Mouse (Mus musculus) testis, postnatal 14 days (tissue): Measurements from ENCODE around the gene Itga3.
"Not testable (repeated sequence)": the region's sequence is repeated elsewhere in the genome, so short reads cannot be mapped to it uniquely, and the experiment has no call there.

Experiments used
- DNase-seq: peaks from one replicate; pipeline ENCODE4 v3.0.0; 2021; ENCODE audit warnings: low spot score

Itga3 gene

DNA sequence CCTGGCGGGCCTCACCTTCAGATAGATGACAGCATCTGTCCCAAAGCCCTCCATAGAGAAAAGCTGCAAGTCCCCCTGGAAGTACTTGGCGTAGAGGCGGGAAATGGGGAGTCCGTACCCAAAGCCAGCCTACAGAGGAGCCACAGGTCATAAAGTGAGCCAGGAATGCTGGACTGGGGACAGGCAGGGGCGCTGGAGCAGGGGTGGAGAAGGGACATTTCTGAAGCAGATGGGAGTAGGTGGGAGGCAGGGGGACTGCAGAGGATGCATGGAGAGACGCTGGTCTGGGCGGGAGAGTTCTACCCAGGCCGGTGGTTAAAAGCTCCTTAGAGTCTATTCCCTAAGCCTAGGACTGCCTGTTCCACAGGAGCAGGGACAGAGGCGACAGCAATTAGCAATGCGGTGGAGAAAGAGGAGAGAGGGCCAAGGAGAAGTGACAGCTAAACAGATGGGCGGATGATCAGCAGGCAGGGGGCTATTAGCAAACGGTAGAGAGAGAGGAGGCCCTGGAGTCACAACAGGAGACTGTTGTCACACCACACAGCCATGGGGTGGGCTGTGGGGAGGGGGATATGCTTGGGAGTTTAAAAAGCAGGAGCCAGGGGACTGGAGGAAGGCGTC, 48.6 kb downstream of the Itga3 start:
- no peak for DNase-seq

DNA sequence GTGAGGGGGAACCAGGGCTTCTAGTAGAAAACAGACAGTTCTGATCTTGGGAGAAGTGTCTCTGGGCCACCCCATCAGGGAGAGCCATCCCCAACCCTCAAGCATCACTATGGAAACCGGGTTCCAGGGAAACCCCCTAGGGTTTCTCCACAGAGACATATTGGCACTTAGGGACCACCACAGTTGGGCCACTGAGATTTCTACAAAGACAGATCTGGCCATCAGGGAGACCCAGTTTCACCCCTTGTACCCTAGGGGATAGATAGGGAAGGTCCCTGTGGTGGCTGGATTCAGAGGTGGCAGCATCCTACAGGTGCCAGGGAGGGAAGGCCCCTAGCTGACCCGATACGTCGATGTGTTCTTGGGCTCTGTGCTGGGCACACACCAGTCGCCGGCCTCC, 49.8 kb downstream of the Itga3 start:
- no peak for DNase-seq

- no peak for DNase-seq
Observed at GRCm38 (mm10) chr11:95026090-95026542, 50.5 kb downstream of the Itga3 start.

DNA sequence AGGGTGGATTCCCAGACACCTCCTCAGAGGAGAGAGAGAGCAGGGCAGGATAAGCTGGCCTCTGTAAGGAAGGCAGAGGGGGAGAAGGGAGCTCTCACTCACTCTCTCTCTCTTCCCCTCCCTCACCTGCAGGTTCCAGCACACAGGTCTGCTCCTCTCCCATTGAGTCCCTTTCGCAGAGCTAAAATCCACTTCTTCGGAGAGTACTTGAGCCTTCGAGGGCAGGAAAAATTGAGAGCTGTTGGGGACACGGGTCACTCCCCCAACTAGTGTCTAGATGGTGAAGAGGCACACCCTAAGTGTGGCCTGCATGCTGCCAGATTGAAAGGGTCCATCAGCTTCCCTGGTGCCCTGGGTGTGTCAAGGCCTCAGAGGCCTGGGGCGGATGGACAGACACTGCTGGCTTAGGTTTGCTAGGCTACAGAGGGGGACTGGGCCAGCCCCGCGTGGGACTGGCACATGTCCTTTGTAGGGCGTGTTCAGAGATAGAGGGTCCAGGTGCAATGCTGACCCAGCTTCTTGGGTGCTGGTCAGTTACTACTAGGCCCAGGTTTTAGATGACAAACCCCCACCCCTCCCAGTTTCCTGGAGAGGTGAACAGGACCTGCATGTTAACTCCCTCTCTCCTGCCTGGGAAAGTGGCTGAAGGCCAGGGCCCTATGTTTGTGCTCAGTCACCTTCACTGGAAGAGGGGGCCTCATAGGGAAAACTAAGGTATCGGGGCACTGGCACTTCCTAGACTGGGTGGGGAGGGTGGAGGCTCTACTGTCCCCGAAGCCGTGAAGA, 51.2 kb downstream of the Itga3 start:
- no peak for DNase-seq

DNA sequence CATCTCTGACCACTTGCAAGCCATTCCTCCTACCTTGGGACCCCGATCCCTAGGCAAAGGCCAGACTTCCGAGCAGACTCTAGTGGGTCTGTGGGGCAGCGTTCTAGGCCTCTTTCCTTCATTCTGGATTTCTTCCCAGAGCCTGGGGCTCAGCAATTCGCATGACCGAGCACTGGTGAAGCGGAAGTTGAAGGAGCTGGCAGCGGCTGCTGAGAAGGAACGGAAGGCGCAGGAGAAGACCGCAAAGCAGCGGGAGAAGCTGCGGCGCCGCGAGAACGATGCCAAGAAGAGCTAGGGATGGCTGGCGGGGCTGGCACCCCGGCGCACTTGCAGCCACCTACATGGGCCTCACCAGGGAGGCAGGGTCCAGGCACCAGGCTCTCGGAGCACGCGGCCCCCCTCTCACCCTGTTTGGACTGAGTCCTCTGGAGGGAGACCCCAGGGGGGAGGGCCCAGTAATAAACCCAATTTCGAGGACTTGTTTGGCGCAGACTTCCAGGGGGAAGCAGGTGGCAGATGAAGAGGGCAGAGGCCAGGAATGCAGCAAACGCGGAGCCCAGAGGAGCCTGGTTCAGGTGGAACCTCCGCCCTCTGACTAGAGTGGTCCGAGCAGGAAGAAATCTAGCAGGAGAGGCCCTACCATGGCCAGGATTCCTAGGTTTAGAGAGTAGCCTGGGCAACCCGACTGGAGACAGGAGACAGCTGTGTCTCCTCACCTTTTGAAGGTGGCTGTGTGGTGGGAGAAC, 52.0 kb downstream of the Itga3 start:
- DNase-seq = no peak

DNA sequence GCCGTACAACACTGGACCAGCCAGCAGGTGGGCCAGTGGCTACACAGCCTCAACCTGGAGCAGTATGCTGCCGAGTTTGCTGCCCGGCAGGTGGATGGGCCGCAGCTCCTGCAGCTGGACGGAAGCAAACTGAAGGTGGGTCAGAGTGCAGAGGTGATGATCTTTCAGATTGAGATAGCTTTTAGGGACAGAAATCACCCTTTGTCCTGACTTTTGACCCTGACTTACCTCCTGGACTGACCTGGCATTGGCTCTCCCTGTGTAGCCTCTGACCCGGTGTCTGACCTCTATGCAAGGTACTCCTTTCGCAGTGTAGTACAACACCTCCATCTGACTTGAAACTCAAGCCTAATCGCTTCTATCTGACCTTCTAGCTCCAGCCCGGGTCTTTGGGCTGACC, 53.1 kb downstream of the Itga3 start:
- no peak for DNase-seq

DNA sequence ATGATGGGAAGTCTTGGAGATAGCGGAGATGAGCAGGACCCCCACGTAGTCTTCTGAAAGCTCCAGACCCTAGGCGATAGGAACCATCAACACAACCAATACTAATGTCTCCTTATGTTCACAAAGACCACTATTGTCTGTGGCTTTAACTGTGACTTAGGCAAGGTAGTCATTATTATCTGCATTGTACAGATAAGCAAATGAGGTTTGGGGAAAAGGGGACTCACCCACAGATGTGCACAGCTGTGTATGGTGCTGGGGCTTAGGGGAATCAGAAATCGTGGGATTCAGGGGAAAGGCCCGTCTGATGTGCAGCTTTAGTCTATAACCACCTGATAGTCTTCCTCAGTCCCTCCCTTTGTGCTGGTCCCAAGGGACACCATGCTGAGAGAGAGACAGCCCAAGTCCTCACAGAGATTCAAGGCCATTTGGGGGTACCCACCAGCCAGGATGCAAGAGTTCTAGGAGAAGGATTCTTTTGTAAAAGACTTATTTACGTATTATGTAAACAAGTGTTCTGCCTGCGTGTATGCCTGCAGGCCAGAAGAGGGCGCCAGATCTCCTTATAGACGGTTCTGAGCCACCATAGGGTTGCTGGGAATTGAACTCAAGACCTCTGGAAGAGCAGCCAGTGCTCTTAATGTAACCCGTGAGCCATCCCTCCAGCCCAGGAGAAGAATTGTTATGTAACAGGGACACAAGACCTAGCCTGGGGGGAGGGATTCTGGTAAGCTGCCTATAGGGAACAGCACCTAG, 54.2 kb downstream of the Itga3 start:
- no peak for DNase-seq

DNA sequence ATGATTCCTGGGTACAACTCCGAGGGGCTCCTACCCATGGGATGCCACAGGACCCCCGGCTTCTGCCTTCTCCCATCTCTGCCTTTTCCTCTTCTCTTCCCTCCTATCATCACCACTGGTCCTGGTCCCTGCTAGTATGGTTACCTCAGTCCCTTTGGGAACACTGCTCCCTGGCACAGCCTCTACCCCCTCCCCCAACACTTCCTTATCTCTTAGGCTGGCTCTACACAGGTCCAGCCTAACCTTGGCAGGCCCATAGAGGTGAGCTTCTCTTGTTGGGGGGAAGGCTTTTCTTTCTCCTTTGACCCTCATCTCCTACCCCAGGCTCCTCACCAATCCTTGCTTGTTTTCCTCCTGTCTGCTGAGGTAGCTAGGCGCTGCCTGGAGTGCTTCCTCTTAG, 61.1 kb downstream of the Itga3 start:
- no peak for DNase-seq

DNA sequence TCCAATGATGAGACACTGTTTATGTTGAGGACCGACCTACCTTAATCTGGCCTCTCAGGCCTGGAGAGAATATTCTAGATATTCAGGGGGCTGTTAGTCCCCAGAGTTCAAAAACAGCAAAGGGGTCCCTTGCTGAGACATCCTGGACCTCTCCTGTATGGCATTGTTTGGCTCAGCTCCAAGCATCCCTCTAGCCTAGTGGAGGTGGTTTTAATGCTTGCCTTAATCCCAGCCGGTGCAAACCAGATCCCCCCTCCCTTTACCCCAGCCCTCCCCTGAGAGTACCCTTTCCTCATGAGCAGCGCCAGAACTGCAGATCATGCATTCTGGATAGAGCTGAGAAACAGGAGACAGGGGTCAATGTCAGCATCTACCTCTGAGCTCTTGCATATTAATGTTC, 64.1 kb downstream of the Itga3 start:
- no peak for DNase-seq

GRCm38 (mm10) chr11:95012075-95012474, 64.5 kb downstream of the Itga3 start:
- DNase-seq = no peak

GRCm38 (mm10) chr11:95011416-95011815, 65.2 kb downstream of the Itga3 start:
- no peak for DNase-seq

DNA sequence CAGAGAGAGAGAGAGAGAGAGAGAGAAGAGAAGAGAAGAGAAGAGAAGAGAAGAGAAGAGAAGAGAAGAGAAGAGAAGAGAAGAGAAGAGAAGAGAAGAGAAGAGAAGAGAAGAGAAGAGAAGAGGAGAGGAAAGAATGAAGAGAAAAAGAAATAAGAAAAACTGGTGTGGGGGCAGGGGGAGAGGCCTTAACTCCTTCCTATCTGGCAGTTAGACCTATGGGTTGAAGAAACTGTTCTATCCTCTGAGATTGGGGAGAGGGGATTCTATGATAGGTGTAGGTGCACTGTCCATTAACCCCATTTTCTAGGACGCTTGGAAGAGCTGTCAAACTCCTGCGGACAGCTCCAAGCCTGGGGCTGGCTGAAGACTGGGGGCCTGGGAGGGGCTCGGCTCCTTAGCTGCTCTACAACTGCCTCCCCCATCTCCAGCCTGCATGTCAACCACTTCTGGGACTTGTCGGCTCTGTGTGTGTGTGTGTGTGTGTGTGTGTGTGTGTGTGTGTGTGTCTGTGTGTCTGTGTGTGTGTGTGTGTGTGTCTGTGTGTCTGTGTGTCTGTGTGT, 65.7 kb downstream of the Itga3 start:
- not testable (repeated sequence) for DNase-seq

DNA sequence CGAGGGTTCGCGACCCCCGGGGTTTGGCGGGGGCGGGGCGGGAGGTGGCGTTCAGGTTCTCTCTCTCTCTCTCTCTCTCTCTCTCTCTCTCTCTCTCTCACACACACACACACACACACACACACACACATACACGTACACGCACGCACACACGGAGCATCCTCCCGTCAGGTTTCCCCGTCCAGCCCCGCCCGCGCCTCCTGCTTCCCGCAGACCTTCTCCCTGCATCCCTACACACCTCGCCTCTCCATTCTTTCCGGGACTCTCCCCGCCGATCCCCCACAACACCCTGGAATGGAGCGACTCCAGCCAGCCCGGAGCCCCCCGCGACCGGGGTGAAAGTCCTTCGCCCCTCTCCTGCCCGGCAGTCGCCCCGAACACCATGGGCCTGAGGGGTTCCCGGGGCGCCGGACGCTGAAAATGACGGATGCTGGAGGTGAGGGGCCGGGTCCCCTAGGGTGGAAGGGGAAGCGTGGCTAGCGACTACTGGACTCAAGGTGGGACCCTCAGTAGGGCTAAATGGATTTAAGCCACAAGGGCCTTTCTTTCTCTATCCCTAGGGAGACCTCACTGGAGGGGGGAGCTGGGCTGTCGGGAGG, 66.4 kb downstream of the Itga3 start:
- DNase-seq = no peak

GRCm38 (mm10) chr11:95009629-95010014, 67.0 kb downstream of the Itga3 start, which contains the start of gene Samd14:
Samd14 (plus strand) TSS chr11:95009879.
- peak; percentile 65 for DNase-seq

DNA sequence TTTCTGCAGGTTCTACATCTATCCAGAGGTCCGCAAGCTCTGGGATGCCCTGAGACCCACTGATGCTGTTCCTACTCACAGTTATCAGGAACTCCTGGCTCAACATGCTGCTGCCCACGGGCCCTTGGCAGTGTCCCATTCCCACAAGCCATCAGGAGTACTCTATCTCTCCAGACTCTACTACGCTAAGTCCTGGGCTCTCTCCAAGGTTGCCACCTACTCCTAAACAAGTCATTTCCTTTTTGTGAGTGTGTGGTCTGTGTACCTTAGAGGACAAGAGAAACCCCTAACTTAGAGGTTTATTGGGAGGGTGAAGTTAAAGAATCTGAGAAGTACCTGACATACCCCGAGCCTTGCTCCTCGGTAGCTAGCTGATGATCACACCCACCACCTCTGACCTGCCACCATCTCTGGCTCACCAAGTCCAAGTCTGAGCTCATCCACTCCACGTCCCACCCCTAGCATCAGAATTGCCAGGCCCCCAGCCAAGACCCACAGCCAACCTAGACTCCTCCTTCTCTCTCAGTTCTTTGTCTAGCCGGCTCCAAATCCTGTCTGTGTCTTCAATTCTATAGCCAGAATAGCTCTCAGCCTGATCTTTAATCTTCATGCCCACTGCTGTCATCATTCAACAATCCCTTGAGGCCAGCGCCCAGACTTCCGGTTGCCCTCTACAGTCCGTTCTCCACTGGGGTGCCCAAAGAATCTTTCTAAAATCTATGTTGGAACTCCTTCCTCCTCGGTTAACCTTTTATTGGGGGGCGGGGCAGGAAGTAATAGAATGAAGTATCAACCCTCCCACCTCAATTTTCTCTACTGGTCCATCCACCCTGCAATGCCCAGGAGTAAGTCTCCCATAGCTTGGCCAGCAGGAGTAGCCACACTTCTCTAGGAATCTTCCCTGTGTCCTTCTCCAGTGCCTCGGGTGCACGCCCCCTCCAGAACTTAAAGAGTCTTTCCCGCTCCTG, 67.7 kb downstream of the Itga3 start:
- no peak for DNase-seq

GRCm38 (mm10) chr11:95007418-95007817, 69.2 kb downstream of the Itga3 start:
- DNase-seq = no peak

GRCm38 (mm10) chr11:95006525-95007219, 69.9 kb downstream of the Itga3 start:
- peak; percentile 75 for DNase-seq

DNA sequence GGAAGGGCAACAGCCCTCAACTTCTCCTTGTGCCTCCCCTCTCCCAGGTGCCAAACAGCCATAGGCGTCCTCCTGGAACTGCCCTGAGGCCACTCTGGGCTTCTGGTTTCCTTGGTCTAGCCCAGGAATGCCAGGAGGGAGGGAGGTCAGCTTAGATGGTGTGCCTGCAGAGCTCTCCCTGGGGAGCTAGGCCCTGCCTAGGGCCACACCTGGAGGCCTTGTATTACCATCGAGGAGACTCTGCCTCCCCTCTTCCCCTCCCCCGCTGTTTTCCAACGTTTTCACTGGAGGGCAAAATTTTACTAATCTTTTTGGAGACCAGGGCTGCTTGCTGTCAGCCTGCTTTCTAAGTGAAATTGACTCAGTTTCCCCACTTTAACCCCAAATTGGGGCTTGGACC, 70.6 kb downstream of the Itga3 start:
- DNase-seq = no peak

DNA sequence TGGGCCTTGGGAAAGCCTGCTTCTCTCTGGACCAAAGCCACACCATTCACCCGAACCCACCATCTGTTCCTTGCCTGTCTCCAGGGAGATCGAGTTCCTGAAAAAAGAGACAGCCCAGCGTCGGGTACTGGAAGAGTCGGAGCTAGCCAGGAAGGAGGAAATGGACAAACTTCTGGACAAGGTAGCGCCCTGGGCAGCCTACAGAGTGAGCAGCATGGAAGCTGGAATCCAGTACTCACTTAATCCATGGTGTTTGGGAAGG, 71.7 kb downstream of the Itga3 start:
- DNase-seq = no peak
